Mouse (Mus musculus) limb, embryonic 10.5 days (tissue): ENCODE results near the gene Col8a1. TPM values are rescaled to one million over a fixed set of nuclear protein-coding genes. Genes with fewer than 3 reads are reported as not detected.

ENCODE experiments used
- DNase-seq: peaks from one replicate; pipeline ENCODE4 v3.0.0-alpha.2; 2017; ENCODE audit warnings: low spot score
- H3K27ac ChIP-seq: fragments of 300-500 bp; sonication (generic); 2 replicates; pipeline ENCODE4 v1.5.1; 2016; ENCODE audit warnings: mild to moderate bottlenecking
- H3K27me3 ChIP-seq: fragments of 300-500 bp; sonication (generic); 2 replicates; pipeline ENCODE4 v1.6.1; 2016; ENCODE audit warnings: low read depth, mild to moderate bottlenecking; ENCODE audit not compliant: poor library complexity, severe bottlenecking
- H3K36me3 ChIP-seq: fragments of 300-500 bp; sonication (generic); 2 replicates; pipeline ENCODE4 v1.6.1; 2016; ENCODE audit warnings: mild to moderate bottlenecking, moderate library complexity
- H3K4me1 ChIP-seq: fragments of 300-500 bp; sonication (generic); 2 replicates; pipeline ENCODE4 v1.6.1; 2016
- H3K4me3 ChIP-seq: fragments of 300-500 bp; sonication (generic); 2 replicates; pipeline ENCODE4 v1.5.1; 2016; ENCODE audit warnings: mild to moderate bottlenecking, moderate library complexity
- H3K9me3 ChIP-seq: fragments of 300-500 bp; sonication (generic); replicated peaks from 2 replicates; pipeline ENCODE4 v1.6.1; 2016; ENCODE audit warnings: mild to moderate bottlenecking
- WGBS: fragments of 180-500 bp; shearing (Covaris S2); methylation state at CpG from one replicate; pipeline ENCODE4 v1.1.7; 2016; 5-methylcytosine and 5-hydroxymethylcytosine counted together
- polyA plus RNA-seq: library from polyadenylated mRNA; unstranded; fragments of >200 nt; fragmentation: Nextera tagmentation; extraction: Ambion mirVana; gene quantifications from 2 replicates; pipeline ENCODE4 v1.2.1, GENCODE M21; 2016

Gene Col8a1
- polyA plus RNA-seq, 1 experiment from 2014 or later: 1.8 TPM

GRCm38 (mm10) chr16:57734942-57735341, 19.6 kb downstream of the Col8a1 start:
- WGBS: 87% methylated on average over 2 of the region's 2 CpGs
- peaks cover 5% of the 10 kb centered on the region; the same call in 1 of the 2 replicates for H3K4me1 ChIP-seq
- no peaks in the 10 kb centered on the region for H3K36me3 ChIP-seq
- no peak overlapping the region for H3K4me3 ChIP-seq
- H3K27me3 ChIP-seq: no peaks in the 10 kb centered on the region
- H3K27ac ChIP-seq: no peak overlapping the region
- no peaks in the 10 kb centered on the region for H3K9me3 ChIP-seq
- DNase-seq: no peak

- Histone ChIP-seq H3K27me3 (no peaks in the 10 kb centered on the region), H3K36me3 (no peaks in the 10 kb centered on the region), H3K4me3 (no peak overlapping the region), H3K27ac (no peak overlapping the region), H3K4me1 (peaks cover 5% of the 10 kb centered on the region; the same call in 1 of the 2 replicates), H3K9me3 (no peaks in the 10 kb centered on the region)
- WGBS: 64% methylated on average over 1 of the region's 1 CpGs
- no peak for DNase-seq
These were observed 21.0 kb downstream of the Col8a1 start for GRCm38 (mm10) chr16:57733545-57733944.

GRCm38 (mm10) chr16:57733139-57733538, 21.4 kb downstream of the Col8a1 start:
- H3K4me3 ChIP-seq: no peak overlapping the region
- H3K27ac ChIP-seq: no peak overlapping the region
- no peaks in the 10 kb centered on the region for H3K9me3 ChIP-seq
- no peaks in the 10 kb centered on the region for H3K27me3 ChIP-seq
- no peaks in the 10 kb centered on the region for H3K36me3 ChIP-seq
- WGBS: 68% methylated on average over 3 of the region's 3 CpGs
- peaks cover 5% of the 10 kb centered on the region; the same call in 1 of the 2 replicates for H3K4me1 ChIP-seq
- no peak for DNase-seq

- WGBS: 58% methylated on average over 3 of the region's 3 CpGs
These were observed 29.6 kb downstream of the Col8a1 start for GRCm38 (mm10) chr16:57724978-57725377.

GRCm38 (mm10) chr16:57718982-57719381, 35.6 kb downstream of the Col8a1 start:
- Histone ChIP-seq H3K4me3 (no peak overlapping the region), H3K36me3 (no peaks in the 10 kb centered on the region), H3K4me1 (no peaks in the 10 kb centered on the region), H3K27ac (no peak overlapping the region), H3K27me3 (no peaks in the 10 kb centered on the region), H3K9me3 (no peaks in the 10 kb centered on the region)
- WGBS: 86% methylated on average over 2 of the region's 2 CpGs
- no peak for DNase-seq

More at GRCm38 (mm10) chr16:57724978-57725377, 29.6 kb downstream of the Col8a1 start:
- Histone ChIP-seq H3K27ac (no peak overlapping the region), H3K27me3 (no peaks in the 10 kb centered on the region), H3K4me3 (no peak overlapping the region), H3K4me1 (peaks cover 7% of the 10 kb centered on the region; the same call in 1 of the 2 replicates), H3K36me3 (no peaks in the 10 kb centered on the region), H3K9me3 (no peaks in the 10 kb centered on the region)
- DNase-seq: no peak

GRCm38 (mm10) chr16:57698733-57699132, 55.8 kb downstream of the Col8a1 start:
- H3K9me3 ChIP-seq: no peaks in the 10 kb centered on the region

GRCm38 (mm10) chr16:57694694-57695093, 59.8 kb downstream of the Col8a1 start:
- Histone ChIP-seq H3K4me1 (peaks cover 8% of the 10 kb centered on the region; the same call in 1 of the 2 replicates), H3K27ac (no peak overlapping the region), H3K9me3 (no peaks in the 10 kb centered on the region), H3K4me3 (no peak overlapping the region), H3K27me3 (no peaks in the 10 kb centered on the region), H3K36me3 (no peaks in the 10 kb centered on the region)
- WGBS: 51% methylated on average over 1 of the region's 1 CpGs
- DNase-seq: no peak

More at GRCm38 (mm10) chr16:57698733-57699132, 55.8 kb downstream of the Col8a1 start:
- 94% methylated on average over 5 of the region's 5 CpGs for WGBS
- H3K4me1 ChIP-seq: peaks cover 8% of the 10 kb centered on the region; the same call in 1 of the 2 replicates
- H3K27me3 ChIP-seq: no peaks in the 10 kb centered on the region
- no peak overlapping the region for H3K27ac ChIP-seq
- no peak overlapping the region for H3K4me3 ChIP-seq
- no peaks in the 10 kb centered on the region for H3K36me3 ChIP-seq
- no peak for DNase-seq

GRCm38 (mm10) chr16:57693906-57694522, 60.5 kb downstream of the Col8a1 start:
- H3K4me1 ChIP-seq: peaks cover 8% of the 10 kb centered on the region; the same call in 1 of the 2 replicates
- H3K27ac ChIP-seq: no peak overlapping the region
- no peaks in the 10 kb centered on the region for H3K36me3 ChIP-seq
- DNase-seq: no peak
- H3K9me3 ChIP-seq: no peaks in the 10 kb centered on the region
- no peak overlapping the region for H3K4me3 ChIP-seq
- no peaks in the 10 kb centered on the region for H3K27me3 ChIP-seq
- 84% methylated on average over 2 of the region's 2 CpGs for WGBS

GRCm38 (mm10) chr16:57685790-57686399, 68.6 kb downstream of the Col8a1 start:
- Histone ChIP-seq H3K36me3 (no peaks in the 10 kb centered on the region), H3K27ac (no peak overlapping the region; the same call in 1 of the 2 replicates), H3K4me1 (no peaks in the 10 kb centered on the region; the same call in 1 of the 2 replicates), H3K9me3 (no peaks in the 10 kb centered on the region), H3K27me3 (no peaks in the 10 kb centered on the region), H3K4me3 (no peak overlapping the region)
- no peak for DNase-seq
- WGBS: 63% methylated on average over 5 of the region's 5 CpGs

GRCm38 (mm10) chr16:57672251-57672650, 82.3 kb downstream of the Col8a1 start:
- WGBS: 63% methylated on average over 2 of the region's 2 CpGs
- no peak for DNase-seq
- Histone ChIP-seq H3K4me3 (no peak overlapping the region), H3K9me3 (no peaks in the 10 kb centered on the region), H3K4me1 (peaks cover 12% of the 10 kb centered on the region; the same call in 1 of the 2 replicates), H3K27ac (no peak overlapping the region), H3K36me3 (no peaks in the 10 kb centered on the region), H3K27me3 (no peaks in the 10 kb centered on the region)

GRCm38 (mm10) chr16:57671637-57672036, 82.9 kb downstream of the Col8a1 start:
- WGBS: 86% methylated on average over 2 of the region's 2 CpGs
- no peak overlapping the region for H3K27ac ChIP-seq
- DNase-seq: no peak

GRCm38 (mm10) chr16:57669348-57669747, 85.2 kb downstream of the Col8a1 start:
- Histone ChIP-seq H3K27ac (no peak overlapping the region), H3K27me3 (no peaks in the 10 kb centered on the region), H3K4me1 (peaks cover 10% of the 10 kb centered on the region; the same call in 1 of the 2 replicates), H3K9me3 (no peaks in the 10 kb centered on the region), H3K36me3 (no peaks in the 10 kb centered on the region), H3K4me3 (no peak overlapping the region)
- DNase-seq: no peak
- 19% methylated on average over 3 of the region's 3 CpGs for WGBS

More at GRCm38 (mm10) chr16:57671637-57672036, 82.9 kb downstream of the Col8a1 start:
- H3K4me1 ChIP-seq: peaks cover 12% of the 10 kb centered on the region; the same call in 1 of the 2 replicates
- H3K27me3 ChIP-seq: no peaks in the 10 kb centered on the region
- H3K9me3 ChIP-seq: no peaks in the 10 kb centered on the region
- H3K4me3 ChIP-seq: no peak overlapping the region
- no peaks in the 10 kb centered on the region for H3K36me3 ChIP-seq

- DNase-seq: no peak
- 71% methylated on average over 3 of the region's 3 CpGs for WGBS
- no peak overlapping the region for H3K4me3 ChIP-seq
- no peak overlapping the region for H3K27ac ChIP-seq
- H3K9me3 ChIP-seq: no peaks in the 10 kb centered on the region
- H3K27me3 ChIP-seq: no peaks in the 10 kb centered on the region
- no peaks in the 10 kb centered on the region for H3K36me3 ChIP-seq
- no peaks in the 10 kb centered on the region for H3K4me1 ChIP-seq
These were observed 91.9 kb downstream of the Col8a1 start for GRCm38 (mm10) chr16:57662661-57663060.
